Mouse (Mus musculus) lung, adult 2 months (tissue): ENCODE measurements at regions not wholly inside any gene's neighbourhood (a gene's known extent, or its start where the extent isn't known, plus 50 kb on each side); places are given as distances from the start of the nearest gene placed in this dataset.

ENCODE experiments used
- CTCF ChIP-seq: fragments of 200-500 bp; IDR thresholded peaks from 2 replicates; pipeline ENCODE4 v1.5.1; 2011; ENCODE audit warnings: mild to moderate bottlenecking, low read length, control low read depth; ENCODE audit not compliant: insufficient read depth
- POLR2A ChIP-seq: fragments of 200-500 bp; IDR thresholded peaks from 2 replicates; pipeline ENCODE4 v1.6.1; 2011; ENCODE audit warnings: low read depth, mild to moderate bottlenecking, control low read depth, low read length, borderline replicate concordance; ENCODE audit errors: extremely low read depth

GRCm38 (mm10) chr2:101156755-101157271 is 467.7 kb upstream of the Rag2 start:
- TF ChIP-seq CTCF (no peak), POLR2A (no peak)
